Mouse (Mus musculus): Measurements from ENCODE around the gene Map7. TPM values are rescaled to one million over a fixed set of nuclear protein-coding genes. Genes with fewer than 3 reads are reported as not detected.

Gene Map7
- polyA plus RNA-seq (2016; fragmentation: Nextera tagmentation; extraction: Ambion mirVana) = 7.4 and 8.3 TPM in 2 replicates

DNA sequence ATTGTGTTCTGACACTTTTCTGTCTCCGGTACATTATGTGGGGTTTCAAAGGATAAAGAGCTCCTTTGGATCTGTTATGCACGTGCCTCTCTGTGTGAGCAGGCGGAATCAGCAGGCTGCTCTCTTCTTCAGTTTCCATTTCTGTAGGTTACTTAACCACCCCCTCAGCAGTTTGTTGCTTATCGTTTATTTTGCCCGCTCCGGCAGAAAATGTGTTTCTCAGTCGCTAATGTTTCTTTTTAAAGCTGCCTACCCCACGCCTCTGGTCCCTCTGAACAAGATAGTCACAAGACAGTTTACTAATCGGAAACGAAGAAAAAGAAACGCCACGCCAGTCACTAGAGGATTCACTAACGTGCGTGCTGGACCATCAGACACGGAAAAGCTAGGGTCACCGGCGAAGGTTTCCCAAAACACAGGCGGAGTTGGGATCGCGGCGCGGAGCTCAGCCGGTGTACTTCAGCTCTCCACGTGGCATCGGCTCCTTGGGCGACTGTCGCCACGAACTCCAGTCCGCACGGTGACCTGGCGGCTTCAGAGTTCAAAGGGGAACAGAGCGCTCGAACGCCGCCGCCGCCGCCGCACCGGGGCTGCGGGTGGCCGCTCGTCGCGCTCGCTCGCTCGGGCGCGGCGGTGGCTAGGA lies at the start of gene Map7:
Map7 (plus strand) TSS at position 342 of the 643 bp plus-strand sequence.
- Histone ChIP-seq H3K27me3 (replicated peaks) (peaks cover 28% of the 10 kb centered on the region), H3K4me1 (replicated peaks) (0 out of 2 replicates have a peak, but pooled peaks cover 12% of the 10 kb centered on the region), H3K27ac (ENCODE audit: poor library complexity, severe bottlenecking) (peak within 1 kb of the TSS; percentile 8; the same call in 1 of the 2 replicates), H3K4me2 (peak within 1 kb of the TSS; percentile 90), H3K36me3 (no peaks in the 10 kb centered on the region), H3K4me3 (peak within 1 kb of the TSS; percentile 74), H3K9ac (peak within 1 kb of the TSS; percentile 82), H3K9me3 (replicated peaks) (no peaks in the 10 kb centered on the region)
- WGBS = 5% methylated on average over 51 of the region's 51 CpGs
- ATAC-seq (ENCODE audit: insufficient number of reproducible peaks, low FRiP score) = no peak

DNA sequence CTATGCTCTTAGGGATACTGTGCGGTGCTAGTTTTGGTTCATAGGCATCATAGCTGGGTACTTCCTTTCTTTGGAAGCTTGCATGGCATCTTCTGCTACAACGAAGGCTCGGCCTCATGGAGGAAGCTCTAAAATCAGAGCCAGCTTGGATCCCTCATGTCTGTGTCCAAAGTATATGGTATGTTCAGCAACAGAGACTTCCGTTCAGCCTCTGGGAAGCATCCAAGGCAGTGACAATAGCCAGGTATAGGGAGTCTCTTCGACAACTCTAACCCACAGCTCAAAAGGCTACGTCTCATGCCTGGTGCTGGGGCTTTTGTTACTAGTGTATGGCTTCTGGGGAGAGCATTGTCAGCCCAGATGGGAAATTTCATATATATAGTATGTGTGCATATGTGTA lies 46.8 kb upstream of the Map7 start:
- no peak for ATAC-seq (ENCODE audit: insufficient number of reproducible peaks, low FRiP score)

DNA sequence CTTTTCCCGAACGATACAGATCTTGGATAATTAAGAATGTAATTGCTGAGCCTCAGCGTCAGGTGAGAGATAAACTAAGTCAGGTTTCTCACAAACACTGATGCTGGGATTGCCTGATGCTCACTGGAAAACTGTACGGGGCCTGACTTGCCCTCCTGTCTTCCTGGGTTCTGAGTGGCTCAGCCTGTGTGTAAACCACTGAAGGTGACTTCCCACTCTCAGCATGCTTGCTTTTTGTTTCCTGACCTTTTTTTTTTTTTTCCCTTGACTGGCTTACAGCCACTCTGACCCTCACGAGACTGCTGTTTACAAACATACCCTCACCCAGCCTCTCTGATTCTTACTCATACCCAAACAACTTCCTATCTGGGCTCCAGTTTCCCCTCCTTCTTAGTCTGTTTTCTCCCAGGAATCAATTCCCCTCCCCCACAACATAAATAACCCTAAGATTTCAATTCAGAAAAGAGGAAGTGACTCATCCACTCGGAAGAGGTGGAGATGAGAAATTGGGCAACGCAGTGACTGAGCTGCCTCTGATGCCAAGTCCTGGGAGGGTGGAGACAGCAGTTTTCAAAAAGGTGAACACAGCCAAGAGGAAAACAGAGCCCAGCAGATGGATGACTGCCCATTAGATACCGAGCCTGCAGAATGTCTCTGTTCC lies 43.9 kb upstream of the Map7 start:
- Histone ChIP-seq H3K4me3 (no peak overlapping the region), H3K27me3 (replicated peaks) (no peaks in the 10 kb centered on the region), H3K9me3 (replicated peaks) (no peaks in the 10 kb centered on the region), H3K27ac (ENCODE audit: poor library complexity, severe bottlenecking) (no peak overlapping the region), H3K4me2 (no peak overlapping the region), H3K4me1 (replicated peaks) (peaks cover 13% of the 10 kb centered on the region), H3K36me3 (peaks cover 32% of the 10 kb centered on the region), H3K9ac (no peak overlapping the region)
- WGBS = 57% methylated on average over 8 of the region's 8 CpGs
- peak; percentile 58 for ATAC-seq (ENCODE audit: insufficient number of reproducible peaks, low FRiP score)

More for the DNA sequence above, 46.8 kb upstream of the Map7 start:
- Histone ChIP-seq H3K9ac (no peak overlapping the region), H3K9me3 (replicated peaks) (no peaks in the 10 kb centered on the region), H3K4me1 (replicated peaks) (peaks cover 13% of the 10 kb centered on the region), H3K4me2 (no peak overlapping the region), H3K4me3 (no peak overlapping the region), H3K27ac (ENCODE audit: poor library complexity, severe bottlenecking) (no peak overlapping the region), H3K36me3 (peaks cover 21% of the 10 kb centered on the region), H3K27me3 (replicated peaks) (no peaks in the 10 kb centered on the region)
- WGBS = 86% methylated on average over 6 of the region's 6 CpGs

DNA sequence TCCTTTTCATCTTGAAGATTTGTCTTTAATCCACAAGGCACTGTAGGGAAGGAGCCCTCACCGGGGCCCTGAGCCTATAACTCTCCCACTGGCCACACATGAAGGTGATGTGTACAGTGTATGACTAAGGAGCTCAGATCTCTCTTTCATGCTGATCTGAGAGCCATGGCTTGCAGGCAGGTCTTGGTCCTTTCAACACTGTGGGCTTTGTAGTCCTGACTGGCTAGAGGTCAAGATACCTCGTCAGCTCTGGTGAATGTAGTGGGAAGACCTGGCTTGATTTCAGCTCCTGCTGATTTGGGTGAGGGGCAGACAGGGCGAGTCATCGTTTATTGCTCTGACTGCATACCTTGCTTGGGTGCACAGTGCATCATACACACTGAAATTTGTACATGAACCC lies 42.7 kb upstream of the Map7 start:
- WGBS = 60% methylated on average over 4 of the region's 4 CpGs
- Histone ChIP-seq H3K4me2 (no peak overlapping the region), H3K9ac (no peak overlapping the region), H3K36me3 (peaks cover 23% of the 10 kb centered on the region), H3K4me1 (replicated peaks) (peaks cover 13% of the 10 kb centered on the region), H3K9me3 (replicated peaks) (no peaks in the 10 kb centered on the region), H3K4me3 (no peak overlapping the region), H3K27me3 (replicated peaks) (no peaks in the 10 kb centered on the region), H3K27ac (ENCODE audit: poor library complexity, severe bottlenecking) (no peak overlapping the region)
- peak; percentile 43; the same call in 1 of the 2 replicates for ATAC-seq (ENCODE audit: insufficient number of reproducible peaks, low FRiP score)

DNA sequence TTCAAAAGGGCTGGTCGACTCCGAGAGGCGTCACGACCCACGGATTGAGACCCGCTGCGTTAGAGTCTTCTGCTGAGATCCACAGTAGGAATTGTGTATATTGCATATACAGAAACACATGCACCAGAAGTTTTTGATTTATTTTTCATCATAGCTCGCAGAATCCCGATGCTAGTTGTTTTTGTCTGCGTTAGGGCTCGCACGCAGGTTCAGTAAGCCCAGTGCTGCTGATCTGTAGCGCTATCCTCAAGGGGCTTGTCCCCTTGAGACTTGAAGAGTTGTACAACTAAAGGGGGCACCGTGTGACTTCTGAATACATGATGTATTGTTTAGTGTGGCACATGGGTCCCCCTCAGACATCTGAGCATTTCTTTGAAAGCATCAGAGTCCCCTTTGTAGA lies 41.2 kb upstream of the Map7 start:
- no peak overlapping the region for H3K4me2 ChIP-seq
- no peaks in the 10 kb centered on the region for H3K27me3 ChIP-seq (replicated peaks)
- no peak overlapping the region for H3K4me3 ChIP-seq
- WGBS = 90% methylated on average over 14 of the region's 14 CpGs
- no peaks in the 10 kb centered on the region for H3K9me3 ChIP-seq (replicated peaks)
- H3K36me3 ChIP-seq = peaks cover 22% of the 10 kb centered on the region
- no peak overlapping the region for H3K27ac ChIP-seq (ENCODE audit: poor library complexity, severe bottlenecking)
- H3K4me1 ChIP-seq (replicated peaks) = peaks cover 13% of the 10 kb centered on the region
- no peak for ATAC-seq (ENCODE audit: insufficient number of reproducible peaks, low FRiP score)
- no peak overlapping the region for H3K9ac ChIP-seq

DNA sequence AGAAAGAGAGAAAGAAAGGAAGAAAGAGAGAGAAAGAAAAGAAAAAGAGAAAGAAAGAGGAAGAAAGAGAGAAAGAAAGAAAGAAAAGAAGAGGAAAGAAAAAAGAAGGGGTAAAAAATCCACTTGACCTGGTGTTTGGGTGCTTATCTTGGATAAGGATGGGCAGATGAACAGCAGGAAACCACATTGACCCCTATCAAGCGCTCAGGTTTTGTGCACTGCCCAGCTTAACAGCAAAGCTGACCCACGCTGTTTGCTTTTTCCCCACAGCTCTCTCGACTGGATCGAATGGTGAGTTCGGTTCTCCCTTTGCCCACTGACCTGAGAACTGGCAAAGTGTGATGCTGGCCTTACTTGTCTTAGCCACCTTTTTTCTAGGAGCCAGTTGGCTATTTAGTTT lies 36.8 kb upstream of the Map7 start:
- WGBS = 76% methylated on average over 5 of the region's 5 CpGs
- Histone ChIP-seq H3K27me3 (replicated peaks) (no peaks in the 10 kb centered on the region), H3K27ac (ENCODE audit: poor library complexity, severe bottlenecking) (no peak overlapping the region), H3K36me3 (peaks cover 23% of the 10 kb centered on the region), H3K4me1 (replicated peaks) (no peaks in the 10 kb centered on the region), H3K4me2 (no peak overlapping the region), H3K9ac (no peak overlapping the region), H3K4me3 (no peak overlapping the region), H3K9me3 (replicated peaks) (no peaks in the 10 kb centered on the region)
- ATAC-seq (ENCODE audit: insufficient number of reproducible peaks, low FRiP score) = no peak

DNA sequence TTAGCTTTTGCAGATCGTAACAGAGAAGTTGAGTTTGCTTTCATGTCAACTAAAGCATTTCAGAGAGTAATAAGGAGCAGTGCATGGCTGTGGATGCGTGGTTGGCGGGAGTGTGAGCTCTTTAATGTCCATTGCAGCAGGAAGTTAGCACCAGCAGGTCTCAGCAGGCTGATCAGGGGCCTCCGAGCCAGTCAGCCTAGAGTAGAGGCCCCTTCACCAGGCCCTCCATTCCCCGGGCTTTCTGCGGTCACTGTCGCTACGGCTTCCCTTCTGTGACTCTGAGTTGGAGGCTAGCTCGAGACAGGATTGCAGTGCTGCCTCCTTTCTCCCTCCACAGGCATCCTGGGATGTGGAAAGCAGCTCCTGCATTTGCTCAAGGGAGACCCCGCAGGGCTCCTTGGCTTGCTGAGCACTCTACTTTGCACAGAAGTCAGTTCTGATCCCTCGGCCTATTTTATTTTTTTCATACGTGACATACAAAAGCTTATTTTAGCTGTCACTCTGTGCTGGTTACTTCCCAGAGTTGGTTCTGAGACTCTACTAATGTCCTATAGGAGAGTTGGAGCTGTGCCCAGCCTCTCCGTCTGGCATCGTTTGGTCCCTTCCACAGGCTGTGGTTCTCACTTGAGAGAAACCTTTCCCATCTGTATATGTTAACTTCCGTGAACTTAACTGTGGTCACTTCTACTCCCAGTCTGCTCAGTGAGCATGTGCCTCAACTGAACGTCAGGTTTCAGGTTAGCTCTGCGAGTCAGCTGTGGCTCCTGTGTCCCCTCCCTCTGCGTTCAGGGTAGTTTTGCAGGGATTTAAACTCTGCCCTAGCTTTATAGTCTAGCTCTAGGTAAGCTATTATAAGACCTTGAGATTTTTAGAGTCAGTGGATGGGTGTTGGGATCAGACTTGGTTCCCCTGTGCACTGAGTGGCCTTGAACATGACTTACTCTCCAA lies 36.0 kb upstream of the Map7 start:
- 81% methylated on average over 18 of the region's 18 CpGs for WGBS
- no peak for ATAC-seq (ENCODE audit: insufficient number of reproducible peaks, low FRiP score)
- Histone ChIP-seq H3K36me3 (peaks cover 19% of the 10 kb centered on the region), H3K9me3 (replicated peaks) (no peaks in the 10 kb centered on the region), H3K9ac (no peak overlapping the region), H3K4me2 (no peak overlapping the region), H3K27me3 (replicated peaks) (no peaks in the 10 kb centered on the region), H3K27ac (ENCODE audit: poor library complexity, severe bottlenecking) (no peak overlapping the region), H3K4me1 (replicated peaks) (no peaks in the 10 kb centered on the region), H3K4me3 (no peak overlapping the region)

DNA sequence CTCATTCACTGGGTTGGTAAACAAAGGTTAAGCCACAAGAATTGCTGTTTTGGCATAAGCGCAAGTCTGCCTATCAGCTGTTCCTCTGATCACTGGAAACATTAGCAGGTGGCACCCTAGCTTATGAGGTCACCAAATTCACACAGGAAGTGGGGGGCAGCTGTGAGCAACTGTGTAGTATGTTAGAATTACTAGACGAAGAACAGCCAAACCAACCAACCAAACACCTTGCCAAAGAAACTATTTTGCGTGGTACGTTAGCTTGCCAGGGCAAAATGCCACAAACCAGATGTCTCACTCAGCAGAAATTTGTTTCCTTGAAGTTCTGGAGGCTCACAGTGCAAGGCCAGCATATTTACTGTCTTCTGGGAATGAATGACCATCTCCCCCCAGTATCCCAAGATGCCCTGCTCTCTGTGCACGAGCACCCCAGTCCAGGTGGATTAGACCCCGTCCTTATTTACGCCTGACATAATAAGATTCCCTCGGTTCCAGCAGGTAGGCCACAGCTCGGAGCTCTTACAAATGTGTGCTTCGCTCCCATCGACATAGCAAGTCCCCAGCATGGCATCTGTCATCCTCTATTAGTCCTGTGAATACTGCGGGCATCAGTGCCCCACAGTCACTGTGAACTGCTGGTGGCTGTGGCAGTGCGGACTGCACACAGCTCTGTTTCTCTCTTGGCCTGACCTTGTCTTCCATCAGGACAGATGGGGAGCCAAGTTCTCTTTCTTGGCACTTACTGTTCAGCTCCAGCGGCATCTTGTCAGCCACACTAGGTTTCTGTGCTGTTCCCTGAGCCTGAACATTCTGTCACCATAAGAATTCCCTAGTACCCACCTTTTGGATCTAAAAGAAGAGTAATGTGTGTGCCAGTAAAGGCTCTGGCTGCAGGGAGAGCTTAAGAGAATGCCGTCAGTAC lies 28.5 kb upstream of the Map7 start:
- H3K9me3 ChIP-seq (replicated peaks) = no peaks in the 10 kb centered on the region
- ATAC-seq (ENCODE audit: insufficient number of reproducible peaks, low FRiP score) = no peak
- WGBS = 92% methylated on average over 15 of the region's 15 CpGs
- peaks cover 21% of the 10 kb centered on the region for H3K36me3 ChIP-seq
- H3K4me1 ChIP-seq (replicated peaks) = no peaks in the 10 kb centered on the region; the same call in 1 of the 2 replicates
- H3K4me3 ChIP-seq = no peak overlapping the region
- no peaks in the 10 kb centered on the region for H3K27me3 ChIP-seq (replicated peaks)
- H3K4me2 ChIP-seq = no peak overlapping the region
- H3K9ac ChIP-seq = no peak overlapping the region
- no peak overlapping the region for H3K27ac ChIP-seq (ENCODE audit: poor library complexity, severe bottlenecking)

DNA sequence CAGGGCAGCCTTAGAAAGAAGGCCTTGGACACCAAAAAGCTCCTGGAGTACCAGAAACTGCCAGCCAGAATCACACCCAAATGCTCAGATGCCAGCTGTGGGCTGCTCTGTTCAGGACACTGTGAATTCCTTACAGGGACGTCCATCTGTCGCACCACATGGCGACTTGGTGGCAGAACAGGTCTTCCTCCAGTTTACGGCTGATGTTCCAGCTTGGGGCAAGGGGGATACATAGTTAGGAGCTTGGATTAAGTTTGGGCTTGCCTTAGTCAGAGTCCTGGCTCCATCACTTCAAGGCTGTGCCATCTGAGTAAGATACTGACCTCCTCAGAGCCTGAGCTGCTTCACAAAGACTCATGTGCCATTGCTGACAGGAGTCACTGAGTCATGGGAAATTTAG lies 26.3 kb upstream of the Map7 start:
- no peak overlapping the region for H3K9ac ChIP-seq
- no peaks in the 10 kb centered on the region; the same call in 1 of the 2 replicates for H3K4me1 ChIP-seq (replicated peaks)
- no peaks in the 10 kb centered on the region for H3K27me3 ChIP-seq (replicated peaks)
- peaks cover 24% of the 10 kb centered on the region for H3K36me3 ChIP-seq
- H3K4me3 ChIP-seq = no peak overlapping the region
- no peaks in the 10 kb centered on the region for H3K9me3 ChIP-seq (replicated peaks)
- no peak for ATAC-seq (ENCODE audit: insufficient number of reproducible peaks, low FRiP score)
- 87% methylated on average over 4 of the region's 4 CpGs for WGBS
- H3K27ac ChIP-seq (ENCODE audit: poor library complexity, severe bottlenecking) = no peak overlapping the region
- no peak overlapping the region for H3K4me2 ChIP-seq

DNA sequence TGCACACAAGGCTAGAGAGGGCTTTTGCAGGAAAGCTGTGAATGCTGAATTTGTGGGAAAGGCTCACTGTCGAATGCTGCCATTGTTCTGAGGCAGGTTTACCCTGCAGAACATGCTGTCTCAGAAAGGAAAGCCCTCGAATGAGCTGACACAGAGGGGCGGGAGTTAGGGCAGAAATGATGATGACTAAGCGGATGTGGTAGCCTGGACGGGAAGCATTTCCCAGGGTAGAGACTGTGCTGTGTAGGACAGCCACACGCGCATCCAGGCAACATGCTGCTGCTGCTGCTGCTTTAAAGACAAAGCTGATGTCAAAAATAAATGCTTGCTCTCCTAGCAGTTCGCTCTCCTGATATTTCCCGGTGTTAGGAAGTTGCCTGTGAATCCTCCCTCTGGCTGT lies 24.9 kb upstream of the Map7 start:
- Histone ChIP-seq H3K4me2 (no peak overlapping the region), H3K4me3 (no peak overlapping the region), H3K36me3 (peaks cover 20% of the 10 kb centered on the region), H3K4me1 (replicated peaks) (no peaks in the 10 kb centered on the region; the same call in 1 of the 2 replicates), H3K27me3 (replicated peaks) (no peaks in the 10 kb centered on the region), H3K9me3 (replicated peaks) (no peaks in the 10 kb centered on the region), H3K27ac (ENCODE audit: poor library complexity, severe bottlenecking) (no peak overlapping the region), H3K9ac (no peak overlapping the region)
- 45% methylated on average over 9 of the region's 9 CpGs for WGBS
- ATAC-seq (ENCODE audit: insufficient number of reproducible peaks, low FRiP score) = no peak

All from heart, embryonic 12.5 days (tissue).